Mouse (Mus musculus) hematopoietic multipotent progenitor cell, adult 10-12 weeks (in vitro differentiated cells): ENCODE results near the gene Atp8b2. TPM values are rescaled to one million over a fixed set of nuclear protein-coding genes. Genes with fewer than 3 reads are reported as not detected.

Experiments used
- polyA plus RNA-seq: library from polyadenylated mRNA; stranded (reverse); fragments of >175 nt; gene quantifications from 2 replicates; pipeline ENCODE4 v1.2.3, GENCODE M21; 2012; ENCODE audit warnings: low replicate concordance

Atp8b2 gene
- polyA plus RNA-seq = 17.9 and 25.2 TPM in 2 replicates

GRCm38 (mm10) chr3:89963221-89963763 lies at the start of gene Atp8b2:
Gene Atp8b2, minus strand, starts transcription at chr3:89963508.

GRCm38 (mm10) chr3:89998612-89999054 lies 35.3 kb upstream of the Atp8b2 start, which contains the start of gene Hax1:
Gene Hax1, minus strand, starts transcription at chr3:89998780.

GRCm38 (mm10) chr3:89912543-89913391 lies 50.5 kb downstream of the Atp8b2 start, which contains the start of gene Il6ra:
Gene Il6ra, minus strand, starts transcription at chr3:89913196.

Other genes with a start within 250 kb of the Atp8b2 start
- 17.7 and 31.8 TPM in 2 replicates for gene Adar, start 248.5 kb downstream of the Atp8b2 start, polyA plus RNA-seq
- gene Chrnb2, start 198.9 kb downstream of the Atp8b2 start, polyA plus RNA-seq = 0.76 and 0.86 TPM in 2 replicates
- gene Ube2q1, start 189.9 kb downstream of the Atp8b2 start, polyA plus RNA-seq = 43.8 and 138 TPM in 2 replicates
- gene She, start 132.1 kb downstream of the Atp8b2 start, polyA plus RNA-seq = 0.35 and 0.85 TPM in 2 replicates
- 46.6 and 58.2 TPM in 2 replicates for gene Il6ra, start 50.3 kb downstream of the Atp8b2 start, polyA plus RNA-seq
- 7.5 and 28.3 TPM in 2 replicates for gene Hax1, start 35.3 kb upstream of the Atp8b2 start, polyA plus RNA-seq
- gene 4933434E20Rik, start 88.1 kb upstream of the Atp8b2 start, polyA plus RNA-seq = 13.2 and 39.5 TPM in 2 replicates
- gene Ubap2l, start 89.1 kb upstream of the Atp8b2 start, polyA plus RNA-seq = 97.5 and 134 TPM in 2 replicates
- 235 and 367 TPM in 2 replicates for gene Tpm3, start 109.1 kb upstream of the Atp8b2 start, polyA plus RNA-seq
- gene Nup210l, start 140.6 kb upstream of the Atp8b2 start, polyA plus RNA-seq = 0.02 TPM in 1 of 2 replicates, not detected in the other